Mouse (Mus musculus): ENCODE measurements around the gene Cptp.

GRCm38 (mm10) chr4:155839483-155839910 lies 29.7 kb downstream of the Cptp start, which contains the start of gene Mxra8:
- TF ChIP-seq POLR2A (IDR thresholded peaks at IDR 0.05; ENCODE audit: low read depth, low read length) (peak; percentile 94), CTCF (IDR thresholded peaks at IDR 0.05; ENCODE audit: borderline replicate concordance, insufficient read depth, low read length) (no peak)

Measured in embryonic fibroblast, embryonic 13.5 days (primary cell).